Mouse (Mus musculus) forelimb bud, embryonic 11.5 days (tissue): ENCODE data around the gene Ereg.

ENCODE experiments used
- DNase-seq: peaks from one replicate; pipeline ENCODE4 v3.0.0-alpha.2; 2012; ENCODE audit warnings: low read depth, low spot score

Ereg gene

GRCm38 (mm10) chr5:91110023-91110670 lies 35.7 kb downstream of the Ereg start:
- no peak for DNase-seq

- no peak for DNase-seq
Observed at GRCm38 (mm10) chr5:91111019-91111418, 36.6 kb downstream of the Ereg start.

- no peak for DNase-seq
Observed at GRCm38 (mm10) chr5:91113967-91114366, 39.5 kb downstream of the Ereg start.

GRCm38 (mm10) chr5:91114574-91114973 lies 40.2 kb downstream of the Ereg start:
- no peak for DNase-seq

GRCm38 (mm10) chr5:91118618-91119017 lies 44.2 kb downstream of the Ereg start:
- no peak for DNase-seq

GRCm38 (mm10) chr5:91123404-91123803 lies 49.0 kb downstream of the Ereg start:
- no peak for DNase-seq

- no peak for DNase-seq
Observed at GRCm38 (mm10) chr5:91124140-91124539, 49.7 kb downstream of the Ereg start.

- no peak for DNase-seq
Observed at GRCm38 (mm10) chr5:91126623-91127022, 52.2 kb downstream of the Ereg start.

GRCm38 (mm10) chr5:91134961-91135360 lies 60.5 kb downstream of the Ereg start:
- DNase-seq = no peak

GRCm38 (mm10) chr5:91138970-91139369 lies 64.5 kb downstream of the Ereg start:
- peak; percentile 14 for DNase-seq

- peak; percentile 30 for DNase-seq
Observed at GRCm38 (mm10) chr5:91139446-91139873, 65.0 kb downstream of the Ereg start, which contains the start of gene Areg. Gene Areg, plus strand, starts transcription at chr5:91139599.

- no peak for DNase-seq
Observed at GRCm38 (mm10) chr5:91140896-91141448, 66.5 kb downstream of the Ereg start.
